In the genomic region with DNA sequence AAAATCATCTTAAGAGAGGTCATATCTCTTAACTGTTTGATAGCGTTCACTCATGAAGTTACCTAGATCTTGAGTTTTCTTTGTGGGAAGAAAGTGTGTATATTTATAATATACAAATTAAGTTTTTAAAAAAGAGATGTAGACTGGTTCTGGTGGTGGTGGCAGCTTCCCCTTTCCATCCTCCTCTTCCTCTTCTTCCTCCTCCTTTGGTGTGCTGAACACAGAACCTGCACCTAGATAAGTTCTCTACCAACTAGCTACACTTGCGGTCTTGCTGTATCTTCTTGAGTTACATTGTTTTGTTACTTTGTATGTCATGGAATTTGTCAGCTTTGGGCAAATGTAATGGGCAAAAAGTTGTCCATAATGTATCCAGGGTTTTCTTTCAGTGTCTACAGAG, we compare ENCODE assay signal across 13 mouse cellular contexts.
"Had no signal": no experiment of that assay in that cellular context is flagged by ENCODE, and none has a peak within 500 bp of the region (broad histone marks: within the 10 kb centered on the region; RNA-seq: fewer than 3 reads in every experiment).

No protein-coding gene starts in this region.

- DNase-seq: gastrocnemius, postnatal 10 days; gastrocnemius, postnatal 25 days; heart, adult 18-20 months; heart, postnatal 10 days; heart, postnatal 4 days; kidney, adult 11 months; kidney, adult 2 months; kidney, adult 9 months; kidney, postnatal 14 days; kidney, postnatal 36 days; layer of hippocampus, adult 9-11 months; layer of hippocampus, postnatal 36 days; left cerebral cortex, postnatal 4 days had no signal
